Mouse (Mus musculus): ENCODE data around the gene Cdc45.

DNA sequence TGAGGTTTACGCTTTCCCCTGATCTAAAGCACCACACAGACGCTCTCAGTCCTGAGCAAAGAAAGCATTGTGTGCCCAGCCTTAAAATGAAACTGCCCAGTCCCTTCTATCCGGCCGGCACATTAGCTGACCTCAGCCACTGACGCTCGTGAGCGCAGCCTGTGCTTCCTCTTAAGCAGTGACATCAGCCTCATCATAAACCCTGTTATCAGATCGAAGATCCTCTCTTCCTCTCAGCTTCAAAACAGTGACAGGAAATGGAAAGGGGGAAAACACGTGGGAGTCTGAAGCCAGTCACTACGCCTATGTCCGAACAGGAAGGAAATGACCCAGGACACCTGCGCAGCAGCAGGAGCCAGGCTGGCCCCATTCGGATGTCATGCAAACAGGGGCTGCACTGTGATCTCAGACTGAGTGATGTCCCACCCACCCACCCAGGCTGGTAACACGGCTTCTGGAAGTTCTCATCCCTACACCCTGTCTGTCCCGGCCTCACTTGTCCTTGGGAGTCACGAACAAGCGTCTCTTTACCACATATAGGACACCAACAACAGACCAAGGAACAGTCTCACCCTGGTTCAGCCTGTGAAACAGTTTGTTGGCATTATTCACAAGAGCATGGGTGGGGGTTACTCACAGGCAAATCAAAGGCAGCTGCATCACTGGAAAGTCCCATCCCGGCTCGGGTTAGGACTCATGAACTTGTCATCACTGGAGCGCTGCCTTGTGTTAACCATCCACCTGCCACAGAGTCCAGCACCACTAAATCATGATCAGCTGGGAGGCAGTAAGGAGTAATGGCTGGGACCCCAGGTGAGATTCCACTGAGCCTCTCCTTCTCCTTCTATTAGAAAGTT lies 78.5 kb downstream of the Cdc45 start:
- TF ChIP-seq TAL1 (IDR thresholded peaks at IDR 0.05; ENCODE audit: low read length) = no peak
- no peak for TF ChIP-seq GATA1 (IDR thresholded peaks at IDR 0.05; ENCODE audit: low read length)

Measured in erythroblast, embryonic 14.5 days (primary cell).